Mouse (Mus musculus) testis, adult 2 months (tissue): ENCODE results near the gene P4hb.

ENCODE experiments used
- CTCF ChIP-seq: fragments of 200-500 bp; IDR thresholded peaks from 2 replicates; pipeline ENCODE4 v1.5.1; 2012; ENCODE audit warnings: low read depth, mild to moderate bottlenecking, inconsistent platforms, low read length, moderate library complexity; ENCODE audit not compliant: control insufficient read depth, insufficient read depth, insufficient replicate concordance
- POLR2A ChIP-seq: fragments of 200-500 bp; IDR thresholded peaks from 2 replicates; pipeline ENCODE4 v1.6.1; 2012; ENCODE audit warnings: low read depth, mild to moderate bottlenecking, inconsistent platforms, low read length, moderate library complexity; ENCODE audit not compliant: control insufficient read depth

GRCm38 (mm10) chr11:120609250-120609649 is 36.2 kb upstream of the P4hb start:
- no peak for TF ChIP-seq CTCF
- 0 out of 2 replicates have a peak, but pooled peaks have one; percentile 0 for TF ChIP-seq POLR2A
